Mouse (Mus musculus) liver, adult (tissue): ENCODE measurements around the gene Fli1.

Experiments
- GATA4 ChIP-seq: IDR thresholded peaks from 2 replicates; pipeline ENCODE4 v1.6.1; 2014; ENCODE audit warnings: mild to moderate bottlenecking, low read length; ENCODE audit not compliant: insufficient replicate concordance

Gene Fli1

DNA sequence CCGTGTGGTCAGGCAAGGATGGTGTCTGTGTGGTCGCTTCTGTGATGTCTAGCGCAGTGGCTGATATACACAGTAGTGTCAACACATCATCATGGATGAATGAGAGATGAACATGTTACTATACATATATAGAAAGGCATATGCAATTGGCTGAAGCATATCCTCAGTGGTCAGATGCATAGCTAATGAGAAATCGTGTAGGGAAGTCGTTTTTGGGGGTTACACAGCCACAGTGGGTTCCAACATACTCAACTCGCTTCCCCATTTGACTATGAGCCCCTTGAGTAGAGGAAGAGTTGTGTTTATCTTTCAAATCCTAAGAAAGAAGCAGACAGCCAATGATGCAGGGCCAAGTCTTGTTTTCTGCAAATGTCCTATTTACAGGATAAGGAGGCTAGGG, 149.9 kb downstream of the Fli1 start:
- TF ChIP-seq GATA4, result no peak

GRCm38 (mm10) chr9:32391701-32392100, 151.0 kb downstream of the Fli1 start:
- no peak for TF ChIP-seq GATA4

- TF ChIP-seq GATA4, result no peak
Observed at GRCm38 (mm10) chr9:32391092-32391491, 151.6 kb downstream of the Fli1 start.

DNA sequence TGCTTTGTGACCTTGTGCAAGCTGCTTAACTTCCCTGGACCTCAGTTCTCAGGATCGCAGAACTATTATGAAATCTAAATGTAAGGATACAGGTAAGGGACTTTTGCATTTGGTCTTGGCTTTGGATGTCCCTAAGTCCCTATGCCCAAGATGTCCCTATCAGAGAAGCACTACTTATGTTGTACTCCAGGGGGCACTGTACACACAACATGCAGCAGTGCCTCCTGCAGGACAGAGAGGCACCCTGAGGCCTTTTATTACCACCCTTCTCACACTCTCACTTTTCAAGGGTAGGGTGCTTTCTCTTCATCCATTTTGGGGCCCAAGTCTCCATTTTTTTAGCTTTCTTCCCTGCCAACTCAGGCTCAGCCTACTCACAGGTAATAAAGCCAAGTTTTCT, 154.5 kb downstream of the Fli1 start:
- TF ChIP-seq GATA4, result no peak

DNA sequence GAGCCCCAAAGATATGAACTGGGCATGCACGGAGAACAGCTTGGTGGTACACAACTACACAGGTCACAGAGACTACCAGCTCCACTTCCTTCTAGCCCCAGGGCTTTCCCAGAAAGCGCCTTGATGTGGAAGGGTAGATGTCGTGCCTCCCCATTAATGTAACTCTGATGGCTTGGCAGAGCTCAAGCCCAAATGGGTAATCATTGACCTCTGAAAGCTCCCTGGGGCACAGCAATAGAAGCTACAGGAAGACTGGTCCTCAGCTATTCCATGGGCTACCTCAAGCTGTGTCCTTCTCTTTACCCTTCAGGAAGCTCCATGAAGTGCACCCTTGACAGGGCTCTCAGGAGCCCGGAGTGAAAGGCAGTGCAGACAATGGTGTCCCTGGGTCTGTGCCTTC, 157.8 kb downstream of the Fli1 start:
- TF ChIP-seq GATA4, result no peak

GRCm38 (mm10) chr9:32376863-32377590, 165.6 kb downstream of the Fli1 start:
- no peak for TF ChIP-seq GATA4

DNA sequence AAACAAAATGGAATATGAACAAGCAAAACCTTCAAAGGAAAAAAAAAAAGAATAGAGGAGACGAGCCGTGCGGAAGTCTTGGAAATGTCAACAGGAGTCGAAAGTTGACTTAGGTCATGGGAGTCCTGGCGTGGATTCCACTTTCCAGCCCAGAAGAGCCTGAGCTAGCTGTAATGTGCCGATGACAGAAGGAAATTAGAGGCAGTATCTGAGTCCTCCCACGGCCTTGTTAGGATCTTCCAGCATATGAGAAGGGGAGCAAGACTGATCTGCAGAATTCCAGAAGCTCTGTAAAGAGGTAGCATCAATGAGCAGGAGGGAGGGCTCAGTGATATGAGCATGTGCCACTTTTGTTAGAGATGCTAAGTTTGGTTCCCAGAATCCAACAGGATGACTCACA, 166.6 kb downstream of the Fli1 start:
- TF ChIP-seq GATA4, result no peak

GRCm38 (mm10) chr9:32373656-32374055, 169.0 kb downstream of the Fli1 start:
- TF ChIP-seq GATA4, result no peak
